Mouse (Mus musculus) embryonic facial prominence, embryonic 12.5 days (tissue): ENCODE data around the gene Cpsf4l. TPM values are rescaled to one million over a fixed set of nuclear protein-coding genes. Genes with fewer than 3 reads are reported as not detected.
A peak's percentile ranks its signal among the peaks of the same experiment; 100 is the strongest.
"Not testable (repeated sequence)": the region's sequence is repeated elsewhere in the genome, so short reads cannot be mapped to it uniquely, and the experiment has no call there.

Experiments used
- ATAC-seq: fragments of 200-750 bp; cut with Nextera tagmentation; 2 replicates; pipeline ENCODE4 v1.8.0; 2017; ENCODE audit not compliant: insufficient number of reproducible peaks, insufficient read depth, low FRiP score, low TSS enrichment
- H3K27ac ChIP-seq: fragments of 300-500 bp; sonication (generic); 2 replicates; pipeline ENCODE4 v1.5.1; 2016; ENCODE audit warnings: mild to moderate bottlenecking
- H3K27me3 ChIP-seq: fragments of 300-500 bp; sonication (generic); 2 replicates; pipeline ENCODE4 v1.6.1; 2016; ENCODE audit warnings: mild to moderate bottlenecking, moderate library complexity
- H3K36me3 ChIP-seq: fragments of 300-500 bp; sonication (generic); 2 replicates; pipeline ENCODE4 v1.6.1; 2016; ENCODE audit warnings: mild to moderate bottlenecking
- H3K4me1 ChIP-seq: fragments of 300-500 bp; sonication (generic); 2 replicates; pipeline ENCODE4 v1.6.1; 2016
- H3K4me2 ChIP-seq: fragments of 300-500 bp; sonication (generic); replicated peaks from 2 replicates; pipeline ENCODE4 v1.6.1; 2016; ENCODE audit warnings: mild to moderate bottlenecking, moderate library complexity
- H3K4me3 ChIP-seq: fragments of 300-500 bp; sonication (generic); 2 replicates; pipeline ENCODE4 v1.5.1; 2016; ENCODE audit warnings: mild to moderate bottlenecking
- H3K9ac ChIP-seq: fragments of 300-500 bp; sonication (generic); 2 replicates; pipeline ENCODE4 v1.6.1; 2016; ENCODE audit warnings: mild to moderate bottlenecking, moderate library complexity
- H3K9me3 ChIP-seq: fragments of 300-500 bp; sonication (generic); 2 replicates; pipeline ENCODE4 v1.6.1; 2016; ENCODE audit warnings: mild to moderate bottlenecking, moderate library complexity
- WGBS: fragments of 180-500 bp; shearing (Covaris S2); methylation state at CpG from one replicate; pipeline ENCODE4 v1.1.7; 2016; 5-methylcytosine and 5-hydroxymethylcytosine counted together
- polyA plus RNA-seq: library from polyadenylated mRNA; unstranded; fragments of >200 nt; fragmentation: Nextera tagmentation; extraction: Ambion mirVana; gene quantifications from 2 replicates; pipeline ENCODE4 v1.2.1, GENCODE M21; 2016

Cpsf4l gene
- polyA plus RNA-seq, 1 experiment from 2014 or later: 0.37 TPM

DNA sequence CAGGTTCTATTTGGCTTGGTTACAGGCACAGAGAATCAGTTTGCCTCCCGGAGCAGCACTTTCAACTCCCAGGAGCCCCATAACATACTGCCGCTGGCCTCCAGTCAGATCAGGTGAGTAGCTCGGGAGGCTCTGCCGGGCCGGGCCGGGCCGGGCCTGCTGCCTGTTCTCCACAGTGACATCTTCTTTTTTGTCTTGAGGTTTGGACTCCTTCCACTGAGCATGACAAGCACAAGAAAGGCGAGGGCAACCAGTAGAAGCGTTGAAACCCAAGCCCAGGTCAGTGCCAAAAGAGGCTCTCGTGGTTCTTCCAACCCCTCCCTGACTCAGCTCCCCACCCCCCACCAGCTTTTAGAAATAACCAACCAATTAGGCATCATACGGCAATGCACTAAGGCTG lies 48.9 kb downstream of the Cpsf4l start:
- H3K36me3 ChIP-seq: peaks cover 83% of the 10 kb centered on the region
- 0 out of 2 replicates have a peak, but pooled peaks cover 3% of the 10 kb centered on the region for H3K4me1 ChIP-seq
- WGBS: 94% methylated on average over 11 of the region's 11 CpGs
- no peak overlapping the region for H3K9ac ChIP-seq
- no peak overlapping the region for H3K4me3 ChIP-seq
- H3K27ac ChIP-seq: no peak overlapping the region
- no peak for ATAC-seq
- H3K27me3 ChIP-seq: no peaks in the 10 kb centered on the region
- no peak overlapping the region for H3K4me2 ChIP-seq
- H3K9me3 ChIP-seq: no peaks in the 10 kb centered on the region

DNA sequence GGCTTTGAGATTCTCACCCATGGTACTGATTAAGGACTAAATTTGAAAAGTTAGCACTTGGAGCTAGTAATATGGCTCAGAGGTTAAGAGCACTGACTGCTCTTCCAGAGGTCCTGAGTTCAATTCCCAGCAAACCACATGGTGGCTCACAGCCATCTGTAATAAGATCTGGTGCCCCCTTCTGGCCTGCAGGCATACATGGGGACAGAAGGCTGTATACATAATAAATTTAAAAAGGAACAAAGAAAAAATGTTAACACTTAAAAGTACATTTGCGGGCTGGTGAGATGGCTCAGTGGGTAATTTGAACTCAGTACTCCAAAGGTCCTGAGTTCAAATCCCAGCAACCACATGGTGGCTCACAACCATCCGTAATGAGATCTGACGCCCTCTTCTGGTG lies 49.6 kb downstream of the Cpsf4l start:
- WGBS: 95% methylated on average over 3 of the region's 3 CpGs

DNA sequence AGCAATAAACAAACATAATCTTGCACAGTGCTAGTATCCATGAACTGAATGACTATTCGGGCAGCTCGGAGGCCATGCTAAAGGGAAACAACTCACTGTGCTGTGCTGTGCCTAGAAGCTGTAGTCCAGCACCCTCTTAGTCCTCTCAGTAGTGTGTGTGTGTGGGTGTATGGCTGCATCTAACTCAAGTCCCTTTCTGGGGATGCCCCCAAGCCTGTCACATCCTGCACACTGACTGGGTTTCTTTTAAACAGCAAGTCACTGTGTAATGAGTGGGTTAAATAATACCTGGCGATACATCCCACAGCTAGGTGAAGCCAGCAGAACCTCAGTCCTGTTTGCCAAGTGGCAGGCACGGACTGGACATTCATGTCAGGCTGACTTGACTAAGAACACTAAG lies 51.1 kb downstream of the Cpsf4l start:
- H3K36me3 ChIP-seq: peaks cover 98% of the 10 kb centered on the region
- H3K9ac ChIP-seq: no peak overlapping the region
- H3K4me1 ChIP-seq: peaks cover 12% of the 10 kb centered on the region; the same call in 1 of the 2 replicates
- WGBS: 89% methylated on average over 4 of the region's 4 CpGs
- no peak overlapping the region for H3K4me3 ChIP-seq
- no peaks in the 10 kb centered on the region for H3K9me3 ChIP-seq
- ATAC-seq: no peak
- no peaks in the 10 kb centered on the region for H3K27me3 ChIP-seq
- H3K27ac ChIP-seq: no peak overlapping the region
- no peak overlapping the region for H3K4me2 ChIP-seq

More for the DNA sequence above, 49.6 kb downstream of the Cpsf4l start:
- H3K9ac ChIP-seq, H3K27me3 ChIP-seq, H3K4me2 ChIP-seq, H3K27ac ChIP-seq, H3K9me3 ChIP-seq, H3K4me1 ChIP-seq, H3K4me3 ChIP-seq, ATAC-seq: not testable (repeated sequence)
- H3K36me3 ChIP-seq: peaks cover 90% of the 10 kb centered on the region

GRCm38 (mm10) chr11:113658319-113658718 lies 51.5 kb downstream of the Cpsf4l start:
- peaks cover 98% of the 10 kb centered on the region for H3K36me3 ChIP-seq
- 88% methylated on average over 8 of the region's 8 CpGs for whole genome bisulfite sequencing
- ATAC-seq: no peak
- H3K27me3 ChIP-seq: no peaks in the 10 kb centered on the region
- no peaks in the 10 kb centered on the region for H3K9me3 ChIP-seq
- no peak overlapping the region for H3K9ac ChIP-seq
- H3K4me3 ChIP-seq: no peak overlapping the region
- no peak overlapping the region for H3K27ac ChIP-seq
- peaks cover 13% of the 10 kb centered on the region; the same call in 1 of the 2 replicates for H3K4me1 ChIP-seq
- no peak overlapping the region for H3K4me2 ChIP-seq

DNA sequence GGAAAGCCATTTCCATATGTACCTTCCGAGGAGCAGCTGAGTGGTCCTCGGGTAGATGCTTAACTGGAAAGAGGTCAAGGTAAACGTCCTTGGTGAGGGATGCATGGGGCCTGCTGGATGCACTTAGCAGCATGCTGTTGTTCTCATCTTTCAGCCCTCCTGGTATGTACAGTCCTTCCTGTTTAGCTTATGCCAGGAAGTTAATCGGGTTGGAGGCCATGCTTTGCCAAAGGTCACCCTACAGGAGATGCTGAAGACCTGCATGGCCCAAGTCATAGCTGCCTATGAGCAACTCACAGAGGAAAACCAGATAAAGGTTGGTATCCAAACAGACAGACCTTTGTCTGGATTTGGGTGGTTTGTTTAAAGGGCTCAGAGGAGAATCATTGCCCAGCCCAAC lies 52.6 kb downstream of the Cpsf4l start:
- no peak for ATAC-seq
- WGBS: 57% methylated on average over 4 of the region's 4 CpGs
- peaks cover 99% of the 10 kb centered on the region for H3K36me3 ChIP-seq
- no peak overlapping the region for H3K9ac ChIP-seq
- H3K27ac ChIP-seq: no peak overlapping the region
- no peaks in the 10 kb centered on the region for H3K9me3 ChIP-seq
- no peaks in the 10 kb centered on the region for H3K27me3 ChIP-seq
- H3K4me1 ChIP-seq: peaks cover 13% of the 10 kb centered on the region; the same call in 1 of the 2 replicates
- H3K4me3 ChIP-seq: no peak overlapping the region
- H3K4me2 ChIP-seq: no peak overlapping the region

GRCm38 (mm10) chr11:113656511-113656932 lies 53.3 kb downstream of the Cpsf4l start:
- WGBS: 93% methylated on average over 8 of the region's 8 CpGs
- H3K4me1 ChIP-seq: peaks cover 15% of the 10 kb centered on the region; the same call in 1 of the 2 replicates
- no peaks in the 10 kb centered on the region for H3K9me3 ChIP-seq
- no peak overlapping the region for H3K27ac ChIP-seq
- H3K4me2 ChIP-seq: no peak overlapping the region
- no peak overlapping the region for H3K9ac ChIP-seq
- peaks cover 99% of the 10 kb centered on the region for H3K36me3 ChIP-seq
- H3K4me3 ChIP-seq: no peak overlapping the region
- no peak for ATAC-seq
- no peaks in the 10 kb centered on the region for H3K27me3 ChIP-seq

DNA sequence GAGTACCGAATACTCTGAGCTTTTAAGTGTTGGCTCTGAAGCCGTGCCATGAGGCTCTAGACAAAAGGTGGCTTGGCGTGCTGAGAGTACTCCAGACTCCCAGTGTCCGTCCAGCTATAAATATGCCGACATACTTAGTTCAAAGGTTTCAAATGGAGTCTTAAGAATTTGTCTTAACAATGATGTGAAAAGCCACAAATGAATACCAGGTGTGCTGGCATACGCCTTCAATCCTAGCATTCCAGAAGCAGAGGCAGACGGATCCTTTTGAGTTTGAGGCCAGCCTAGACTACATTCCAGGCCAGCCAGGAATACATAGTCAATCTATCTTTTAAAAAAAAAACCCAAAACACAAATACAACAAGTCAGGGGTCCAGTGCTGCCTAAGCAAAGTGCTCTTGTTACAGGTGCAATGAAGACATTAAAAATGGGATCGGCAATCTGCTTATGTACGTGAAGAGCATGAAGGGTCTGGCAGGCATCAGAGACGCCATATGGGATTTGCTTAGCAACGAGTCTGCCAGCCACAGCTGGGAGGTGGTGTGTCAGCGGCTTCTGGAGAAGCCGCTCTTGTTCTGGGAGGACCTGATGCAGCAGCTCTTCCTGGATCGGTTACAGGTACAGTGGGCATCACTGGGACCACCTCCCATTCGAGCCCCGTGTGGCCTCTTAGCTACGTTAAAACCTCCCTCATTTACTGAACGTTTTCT lies 55.1 kb downstream of the Cpsf4l start:
- H3K4me1 ChIP-seq: peaks cover 21% of the 10 kb centered on the region; the same call in 1 of the 2 replicates
- WGBS: 46% methylated on average over 18 of the region's 18 CpGs
- H3K9ac ChIP-seq: no peak overlapping the region; the same call in 1 of the 2 replicates
- H3K36me3 ChIP-seq: peaks cover 81% of the 10 kb centered on the region
- H3K27me3 ChIP-seq: no peaks in the 10 kb centered on the region
- H3K27ac ChIP-seq: peak overlapping the region; percentile 63
- no peak overlapping the region for H3K4me3 ChIP-seq
- no peak for ATAC-seq
- no peaks in the 10 kb centered on the region for H3K9me3 ChIP-seq
- no peak overlapping the region for H3K4me2 ChIP-seq

DNA sequence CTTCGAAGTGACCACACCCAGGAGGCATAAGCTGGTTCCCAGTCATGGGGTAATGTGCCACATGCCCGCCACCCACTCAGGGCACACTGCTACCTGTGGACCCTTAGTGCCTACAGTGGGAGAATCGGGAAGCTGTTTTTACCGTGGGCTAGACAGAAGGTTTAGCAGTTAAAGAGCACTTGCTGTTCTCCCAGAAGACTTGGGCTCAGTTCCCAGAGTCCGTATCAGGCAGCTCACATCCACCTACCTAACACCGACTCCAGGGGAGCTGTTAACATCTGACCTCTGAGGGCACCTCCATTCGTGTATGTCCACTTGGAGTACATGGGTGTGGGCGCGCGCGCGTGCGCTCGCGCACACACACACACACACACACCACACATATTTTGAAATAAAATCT lies 55.7 kb downstream of the Cpsf4l start:
- Histone ChIP-seq H3K9ac (no peak overlapping the region), H3K27ac (peak overlapping the region; percentile 63), H3K27me3 (no peaks in the 10 kb centered on the region), H3K36me3 (peaks cover 75% of the 10 kb centered on the region), H3K4me2 (no peak overlapping the region), H3K9me3 (no peaks in the 10 kb centered on the region), H3K4me3 (no peak overlapping the region), H3K4me1 (peaks cover 21% of the 10 kb centered on the region)
- ATAC-seq: no peak
- 89% methylated on average over 15 of the region's 15 CpGs for WGBS

GRCm38 (mm10) chr11:113652516-113652915 lies 57.3 kb downstream of the Cpsf4l start:
- Histone ChIP-seq H3K4me2 (no peak overlapping the region), H3K27ac (no peak overlapping the region), H3K36me3 (peaks cover 59% of the 10 kb centered on the region), H3K27me3 (no peaks in the 10 kb centered on the region), H3K4me3 (no peak overlapping the region), H3K9ac (no peak overlapping the region), H3K9me3 (no peaks in the 10 kb centered on the region), H3K4me1 (peaks cover 31% of the 10 kb centered on the region)
- 93% methylated on average over 6 of the region's 6 CpGs for WGBS
- ATAC-seq: no peak

DNA sequence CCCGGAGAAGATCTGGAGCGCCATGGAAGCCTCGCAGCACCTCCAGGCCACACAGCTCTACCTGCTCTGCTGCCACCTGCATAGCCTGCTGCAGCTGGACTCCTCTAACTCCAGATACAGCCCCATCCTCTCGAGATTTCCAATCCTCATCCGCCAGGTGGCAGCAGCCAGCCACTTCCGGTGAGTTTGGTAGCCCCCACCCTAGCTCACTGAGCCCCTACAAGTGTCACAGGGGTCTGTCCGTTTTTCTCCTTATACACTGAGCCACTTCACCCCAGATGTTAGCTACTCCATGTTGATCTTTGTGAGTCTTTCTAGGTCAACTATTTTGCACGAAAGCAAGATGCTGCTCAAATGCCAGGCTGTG lies 57.9 kb downstream of the Cpsf4l start:
- Histone ChIP-seq H3K4me2 (no peak overlapping the region), H3K27me3 (no peaks in the 10 kb centered on the region), H3K9me3 (no peaks in the 10 kb centered on the region), H3K9ac (no peak overlapping the region), H3K4me3 (no peak overlapping the region), H3K36me3 (peaks cover 53% of the 10 kb centered on the region), H3K27ac (peak overlapping the region; percentile 32; the same call in 1 of the 2 replicates), H3K4me1 (peaks cover 31% of the 10 kb centered on the region)
- ATAC-seq: no peak
- 43% methylated on average over 8 of the region's 8 CpGs for WGBS

- Histone ChIP-seq H3K4me2 (no peak overlapping the region), H3K27ac (peak overlapping the region; percentile 32; the same call in 1 of the 2 replicates), H3K9ac (no peak overlapping the region), H3K4me3 (no peak overlapping the region), H3K36me3 (peaks cover 48% of the 10 kb centered on the region), H3K27me3 (no peaks in the 10 kb centered on the region), H3K9me3 (no peaks in the 10 kb centered on the region), H3K4me1 (peaks cover 30% of the 10 kb centered on the region)
- WGBS: 70% methylated on average over 22 of the region's 22 CpGs
- no peak for ATAC-seq
Measured at GRCm38 (mm10) chr11:113651206-113651906, 58.5 kb downstream of the Cpsf4l start.
